Mouse (Mus musculus): ENCODE measurements at regions not wholly inside any gene's neighbourhood (a gene's known extent, or its start where the extent isn't known, plus 50 kb on each side); places are given as distances from the start of the nearest gene placed in this dataset.

DNA sequence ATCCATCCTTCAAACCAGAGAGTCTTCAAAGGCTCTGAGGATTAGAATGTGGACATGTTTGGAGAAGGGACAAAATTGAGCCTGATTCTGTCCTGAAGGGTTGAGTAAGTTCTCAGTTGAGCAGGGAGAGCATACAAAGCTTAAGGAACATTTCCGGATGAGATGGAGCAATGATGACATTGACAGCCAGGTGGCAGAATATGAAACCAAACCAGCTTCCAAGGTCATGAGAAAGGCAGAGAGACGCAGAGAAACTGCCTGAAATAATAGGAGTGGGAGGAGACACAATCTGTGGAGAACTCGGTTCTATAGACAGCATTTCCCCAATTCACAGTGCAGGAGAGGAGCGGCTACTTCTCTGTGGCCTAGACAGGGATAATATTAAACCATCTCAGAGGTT lies 176.0 kb downstream of the Brinp2 start:
- DNase-seq (no peak), ATAC-seq (ENCODE audit: low read depth) (no peak)
- WGBS (ENCODE audit: insufficient replicate concordance), result 53% methylated on average over 4 of the region's 4 CpGs
- no peaks in the 10 kb centered on the region for H3K36me3 ChIP-seq
- no peak overlapping the region for H3K9ac ChIP-seq
- no peak overlapping the region for H3K4me2 ChIP-seq
- H3K9me3 ChIP-seq (replicated peaks), result no peaks in the 10 kb centered on the region
- no peaks in the 10 kb centered on the region for H3K27me3 ChIP-seq
- H3K27ac ChIP-seq, result no peak overlapping the region
- no peaks in the 10 kb centered on the region for H3K4me1 ChIP-seq (replicated peaks)
- no peak overlapping the region for H3K4me3 ChIP-seq (replicated peaks)

DNA sequence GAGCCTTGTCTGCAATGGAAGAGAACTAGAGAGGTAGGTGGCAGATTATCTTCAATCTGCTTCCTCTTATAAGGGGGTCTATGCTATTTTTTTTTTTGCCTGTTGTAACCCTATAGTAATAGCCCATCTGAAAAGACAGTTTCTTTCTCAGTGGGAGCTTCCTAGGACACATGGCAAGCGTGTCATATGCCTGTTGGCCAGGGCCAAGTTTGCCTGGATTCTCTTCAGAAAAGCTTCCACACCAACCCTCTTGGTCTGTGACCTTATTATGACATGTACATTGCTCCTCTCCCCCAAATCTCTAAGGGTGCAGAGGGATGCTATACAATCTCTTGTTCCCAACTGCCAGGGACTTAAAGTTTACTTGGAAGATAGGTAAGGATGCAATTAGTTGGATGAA lies 174.8 kb downstream of the Brinp2 start:
- DNase-seq (no peak), ATAC-seq (ENCODE audit: low read depth) (no peak)
- Histone ChIP-seq H3K4me1 (replicated peaks) (no peaks in the 10 kb centered on the region), H3K9me3 (replicated peaks) (no peaks in the 10 kb centered on the region), H3K27ac (no peak overlapping the region), H3K27me3 (no peaks in the 10 kb centered on the region), H3K9ac (no peak overlapping the region), H3K4me3 (replicated peaks) (no peak overlapping the region), H3K36me3 (no peaks in the 10 kb centered on the region), H3K4me2 (no peak overlapping the region)
- WGBS (ENCODE audit: insufficient replicate concordance), result 39% methylated on average over 1 of the region's 1 CpGs

DNA sequence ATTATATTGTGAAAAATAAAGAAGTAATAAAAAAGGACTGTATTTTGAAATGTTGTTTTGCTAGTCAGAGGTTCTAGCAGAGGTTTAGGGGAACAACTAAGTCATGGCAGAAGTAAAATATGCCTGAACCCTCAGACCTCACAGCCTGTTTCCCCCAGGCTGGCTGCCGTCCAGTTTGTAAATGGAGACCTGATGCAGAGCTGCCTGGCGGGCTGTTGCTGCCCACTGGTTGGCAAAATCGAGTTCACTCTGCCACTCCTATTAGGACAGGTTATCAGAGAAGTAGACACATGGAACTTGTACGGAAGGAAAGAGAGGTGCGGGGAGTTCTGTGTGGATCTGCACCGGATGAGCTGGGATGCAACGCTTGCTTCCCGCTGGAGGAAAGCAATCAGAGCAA lies 168.5 kb downstream of the Brinp2 start:
- no peak overlapping the region for H3K4me2 ChIP-seq
- no peaks in the 10 kb centered on the region for H3K36me3 ChIP-seq
- WGBS (ENCODE audit: insufficient replicate concordance), result 60% methylated on average over 8 of the region's 8 CpGs
- no peak for DNase-seq
- no peak overlapping the region for H3K4me3 ChIP-seq (replicated peaks)
- no peak overlapping the region for H3K9ac ChIP-seq
- no peaks in the 10 kb centered on the region for H3K27me3 ChIP-seq
- no peak overlapping the region for H3K27ac ChIP-seq
- H3K9me3 ChIP-seq (replicated peaks), result no peaks in the 10 kb centered on the region
- no peaks in the 10 kb centered on the region for H3K4me1 ChIP-seq (replicated peaks)
- ATAC-seq (ENCODE audit: low read depth), result no peak

DNA sequence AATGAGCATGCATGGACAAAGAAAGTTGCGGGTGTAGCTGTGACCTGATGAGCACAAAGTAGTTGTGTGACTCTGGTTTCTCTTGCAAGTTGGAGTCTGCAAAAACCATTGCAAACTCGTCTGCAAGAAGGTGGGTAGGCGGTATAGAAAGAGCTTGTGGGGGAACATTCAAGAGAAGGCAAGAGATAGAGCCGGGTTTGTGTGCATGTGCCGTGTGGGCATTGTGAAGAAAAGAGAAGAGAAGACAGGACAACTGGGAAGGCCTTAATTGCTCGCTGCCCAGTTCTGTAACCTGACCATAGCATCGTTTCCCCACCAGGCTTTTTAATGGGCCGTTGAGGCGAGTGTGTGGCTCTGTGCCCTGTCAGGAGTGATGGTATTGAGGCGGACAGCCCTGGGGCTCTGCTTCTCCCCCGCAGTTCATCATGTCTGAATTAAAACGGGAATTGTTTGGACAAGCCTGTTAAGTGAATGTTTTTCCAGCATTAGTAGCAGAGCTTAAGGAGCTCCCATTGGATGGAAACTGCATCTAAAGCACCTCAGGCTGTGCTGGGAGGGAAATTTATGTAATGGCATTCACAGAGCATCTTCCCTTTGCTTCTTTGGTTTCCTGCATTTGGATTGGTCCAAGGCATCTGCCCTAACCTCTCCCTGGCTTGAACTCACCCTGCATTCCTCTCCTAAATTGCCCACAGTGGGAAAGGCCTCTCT lies 163.1 kb downstream of the Brinp2 start:
- H3K4me1 ChIP-seq (replicated peaks), result no peaks in the 10 kb centered on the region
- H3K4me2 ChIP-seq, result no peak overlapping the region
- 48% methylated on average over 12 of the region's 12 CpGs for WGBS (ENCODE audit: insufficient replicate concordance)
- H3K36me3 ChIP-seq, result no peaks in the 10 kb centered on the region
- H3K9me3 ChIP-seq (replicated peaks), result no peaks in the 10 kb centered on the region
- no peak overlapping the region for H3K9ac ChIP-seq
- H3K4me3 ChIP-seq (replicated peaks), result no peak overlapping the region
- H3K27me3 ChIP-seq, result no peaks in the 10 kb centered on the region
- no peak for DNase-seq
- ATAC-seq (ENCODE audit: low read depth), result no peak
- H3K27ac ChIP-seq, result no peak overlapping the region

DNA sequence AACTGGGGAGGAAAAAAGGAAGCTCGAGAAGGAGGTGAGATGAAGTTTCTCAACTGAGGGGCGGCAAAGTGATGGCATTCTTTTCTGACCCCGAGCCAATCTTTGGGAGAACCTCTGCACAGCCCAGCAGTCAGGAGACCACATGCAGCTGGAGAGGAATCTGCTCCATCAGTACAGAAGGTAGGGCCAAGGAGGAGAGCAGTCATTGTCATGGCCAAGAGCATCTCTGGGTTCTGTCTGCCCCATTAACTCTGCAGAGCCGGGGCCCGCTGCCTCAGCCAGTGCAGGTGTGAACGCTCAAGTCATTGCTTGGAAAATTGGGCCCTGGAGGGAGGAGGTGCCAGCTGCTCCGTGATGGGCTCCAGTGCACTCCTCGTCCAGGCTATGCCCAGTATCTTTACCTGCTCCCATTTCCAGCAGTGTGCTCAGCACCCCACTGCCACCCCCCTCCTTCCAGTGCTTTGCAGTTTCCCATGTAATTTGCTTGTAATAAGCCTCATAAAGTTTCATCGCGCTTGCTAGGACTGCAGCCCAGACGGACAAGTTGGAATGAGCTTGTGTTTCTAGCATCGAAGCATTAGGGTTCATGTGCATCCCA lies 162.1 kb downstream of the Brinp2 start:
- Histone ChIP-seq H3K4me1 (replicated peaks) (no peaks in the 10 kb centered on the region), H3K4me3 (replicated peaks) (no peak overlapping the region), H3K36me3 (no peaks in the 10 kb centered on the region), H3K27me3 (no peaks in the 10 kb centered on the region), H3K9me3 (replicated peaks) (no peaks in the 10 kb centered on the region), H3K9ac (no peak overlapping the region), H3K27ac (no peak overlapping the region), H3K4me2 (no peak overlapping the region)
- ATAC-seq (ENCODE audit: low read depth), result no peak
- WGBS (ENCODE audit: insufficient replicate concordance), result 63% methylated on average over 12 of the region's 12 CpGs
- no peak for DNase-seq

Data from liver, embryonic 13.5 days (tissue).